Mouse (Mus musculus): ENCODE results near the gene Coil. TPM values are rescaled to one million over a fixed set of nuclear protein-coding genes. Genes with fewer than 3 reads are reported as not detected.

Coil gene
- polyA plus RNA-seq, 1 experiment from 2014 or later = 21.1 TPM

DNA sequence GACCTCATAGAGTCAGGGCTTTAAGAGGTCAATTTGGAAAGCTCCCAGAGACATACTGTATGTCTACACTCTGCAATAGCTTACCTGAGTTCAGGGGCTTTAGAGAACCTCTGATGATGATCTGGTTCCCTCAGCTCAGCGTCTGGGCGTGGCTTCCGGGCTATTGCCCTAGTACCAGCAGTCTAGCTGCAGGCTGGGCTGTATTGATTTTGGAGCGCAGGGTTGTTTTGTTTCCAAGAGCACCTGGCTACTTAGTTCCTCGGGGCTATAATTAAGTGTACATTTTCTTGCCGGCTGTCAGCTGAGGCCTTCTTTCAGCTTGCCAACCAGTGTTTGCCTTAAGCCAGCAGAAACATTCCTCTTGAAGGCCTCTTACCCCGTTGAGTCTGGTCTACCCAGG, 39.4 kb downstream of the Coil start:
- WGBS = 74% methylated on average over 7 of the region's 7 CpGs
- H3K9ac ChIP-seq = no peak overlapping the region
- no peaks in the 10 kb centered on the region for H3K4me1 ChIP-seq
- H3K9me3 ChIP-seq (replicated peaks) = no peaks in the 10 kb centered on the region
- ATAC-seq = no peak
- H3K27ac ChIP-seq = no peak overlapping the region
- H3K4me2 ChIP-seq = no peak overlapping the region
- no peaks in the 10 kb centered on the region for H3K27me3 ChIP-seq
- no peak overlapping the region for H3K4me3 ChIP-seq
- no peaks in the 10 kb centered on the region for H3K36me3 ChIP-seq (ENCODE audit: poor library complexity, severe bottlenecking)

- Histone ChIP-seq H3K27me3 (no peaks in the 10 kb centered on the region), H3K4me3 (no peak overlapping the region), H3K9ac (no peak overlapping the region), H3K9me3 (replicated peaks) (no peaks in the 10 kb centered on the region), H3K27ac (no peak overlapping the region), H3K36me3 (ENCODE audit: poor library complexity, severe bottlenecking) (no peaks in the 10 kb centered on the region), H3K4me2 (no peak overlapping the region), H3K4me1 (no peaks in the 10 kb centered on the region)
- ATAC-seq = no peak
- 86% methylated on average over 5 of the region's 5 CpGs for WGBS
Observed at GRCm38 (mm10) chr11:89012241-89012640, 42.2 kb downstream of the Coil start.

- Histone ChIP-seq H3K4me1 (no peaks in the 10 kb centered on the region), H3K4me2 (no peak overlapping the region), H3K9me3 (replicated peaks) (no peaks in the 10 kb centered on the region), H3K27ac (no peak overlapping the region), H3K9ac (no peak overlapping the region), H3K36me3 (ENCODE audit: poor library complexity, severe bottlenecking) (no peaks in the 10 kb centered on the region), H3K4me3 (no peak overlapping the region), H3K27me3 (no peaks in the 10 kb centered on the region)
- no peak for ATAC-seq
- WGBS = 92% methylated on average over 9 of the region's 9 CpGs
Observed at GRCm38 (mm10) chr11:89017514-89018182, 47.6 kb downstream of the Coil start.

DNA sequence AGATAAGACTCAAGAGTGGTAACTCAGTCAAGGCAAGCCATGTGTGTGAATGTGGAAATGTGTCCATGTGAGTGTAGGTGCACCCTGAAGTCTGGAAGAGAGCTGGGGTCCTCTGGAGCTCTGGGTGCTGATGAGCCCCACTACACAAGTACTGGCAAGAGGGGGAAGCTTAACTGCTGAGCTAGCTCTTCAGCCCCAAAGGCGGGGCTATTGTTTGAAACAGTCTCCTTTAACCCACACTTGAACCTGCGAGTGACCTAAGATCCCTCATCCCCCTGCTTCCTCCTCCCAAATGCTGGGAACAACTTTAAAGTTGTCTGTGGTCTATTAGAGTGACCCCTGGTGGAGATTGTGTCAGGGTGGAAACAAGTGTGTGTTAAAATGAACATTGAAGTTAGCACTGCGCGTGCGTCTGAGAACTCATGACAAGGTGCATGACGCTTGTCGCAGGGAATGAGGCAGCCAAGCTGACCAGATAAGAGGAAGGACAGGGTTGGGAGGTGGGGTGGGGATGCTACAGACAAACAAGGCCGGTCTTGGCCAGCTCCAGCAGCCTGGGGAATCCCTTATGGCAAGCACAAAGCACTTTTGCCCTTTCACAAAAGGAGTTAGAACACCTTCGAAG, 50.7 kb downstream of the Coil start:
- ATAC-seq = no peak
- H3K4me2 ChIP-seq = no peak overlapping the region

DNA sequence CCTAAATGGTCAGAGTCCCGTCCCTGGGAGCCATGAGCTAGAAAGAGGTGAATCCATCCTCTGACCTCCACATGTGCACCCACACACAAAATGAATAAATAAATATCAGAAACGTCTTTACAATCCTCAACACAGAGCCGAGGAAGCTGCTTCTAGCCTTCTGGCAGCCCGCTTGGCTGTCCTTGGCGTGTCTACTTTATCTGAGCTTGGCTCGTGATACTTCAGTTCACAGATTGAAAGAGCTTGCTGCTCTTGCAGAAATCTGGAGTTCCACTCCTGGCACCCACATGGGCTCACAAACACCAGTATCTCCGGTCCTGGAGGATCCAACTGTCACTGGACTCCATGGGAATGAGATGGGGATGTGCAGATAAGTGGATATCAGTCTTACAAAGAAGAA, 51.6 kb downstream of the Coil start:
- no peak overlapping the region for H3K9ac ChIP-seq
- WGBS = 86% methylated on average over 7 of the region's 7 CpGs
- H3K4me3 ChIP-seq = no peak overlapping the region
- no peak overlapping the region for H3K4me2 ChIP-seq
- no peaks in the 10 kb centered on the region for H3K4me1 ChIP-seq
- no peak overlapping the region for H3K27ac ChIP-seq
- no peaks in the 10 kb centered on the region for H3K27me3 ChIP-seq
- ATAC-seq = no peak
- H3K36me3 ChIP-seq (ENCODE audit: poor library complexity, severe bottlenecking) = no peaks in the 10 kb centered on the region
- H3K9me3 ChIP-seq (replicated peaks) = no peaks in the 10 kb centered on the region

More for the DNA sequence above, 50.7 kb downstream of the Coil start:
- H3K4me3 ChIP-seq = no peak overlapping the region
- H3K27ac ChIP-seq = no peak overlapping the region
- no peaks in the 10 kb centered on the region for H3K9me3 ChIP-seq (replicated peaks)
- no peaks in the 10 kb centered on the region for H3K27me3 ChIP-seq
- WGBS = 75% methylated on average over 9 of the region's 9 CpGs
- no peaks in the 10 kb centered on the region for H3K36me3 ChIP-seq (ENCODE audit: poor library complexity, severe bottlenecking)
- no peaks in the 10 kb centered on the region for H3K4me1 ChIP-seq
- no peak overlapping the region for H3K9ac ChIP-seq

- no peak overlapping the region for H3K27ac ChIP-seq
- no peak overlapping the region for H3K4me2 ChIP-seq
- no peak for ATAC-seq
- 68% methylated on average over 8 of the region's 8 CpGs for WGBS
- no peak overlapping the region for H3K9ac ChIP-seq
- no peaks in the 10 kb centered on the region for H3K4me1 ChIP-seq
- no peak overlapping the region for H3K4me3 ChIP-seq
- H3K36me3 ChIP-seq (ENCODE audit: poor library complexity, severe bottlenecking) = no peaks in the 10 kb centered on the region
- H3K9me3 ChIP-seq (replicated peaks) = no peaks in the 10 kb centered on the region
- H3K27me3 ChIP-seq = no peaks in the 10 kb centered on the region
Observed at GRCm38 (mm10) chr11:89022120-89022731, 52.2 kb downstream of the Coil start.

GRCm38 (mm10) chr11:89023477-89023876, 53.4 kb downstream of the Coil start:
- no peak for ATAC-seq
- Histone ChIP-seq H3K9ac (no peak overlapping the region), H3K27me3 (no peaks in the 10 kb centered on the region), H3K36me3 (ENCODE audit: poor library complexity, severe bottlenecking) (no peaks in the 10 kb centered on the region), H3K27ac (no peak overlapping the region), H3K4me1 (no peaks in the 10 kb centered on the region), H3K4me3 (no peak overlapping the region), H3K9me3 (replicated peaks) (no peaks in the 10 kb centered on the region), H3K4me2 (no peak overlapping the region)
- 72% methylated on average over 10 of the region's 10 CpGs for WGBS

GRCm38 (mm10) chr11:89024181-89024881, 54.3 kb downstream of the Coil start:
- Histone ChIP-seq H3K27ac (no peak overlapping the region), H3K27me3 (no peaks in the 10 kb centered on the region), H3K4me2 (no peak overlapping the region), H3K4me3 (no peak overlapping the region), H3K9me3 (replicated peaks) (no peaks in the 10 kb centered on the region), H3K4me1 (no peaks in the 10 kb centered on the region), H3K9ac (no peak overlapping the region), H3K36me3 (ENCODE audit: poor library complexity, severe bottlenecking) (no peaks in the 10 kb centered on the region)
- 71% methylated on average over 11 of the region's 11 CpGs for WGBS
- ATAC-seq = no peak

- Histone ChIP-seq H3K4me2 (no peak overlapping the region), H3K27me3 (no peaks in the 10 kb centered on the region), H3K4me3 (no peak overlapping the region), H3K27ac (no peak overlapping the region), H3K9ac (no peak overlapping the region), H3K9me3 (replicated peaks) (no peaks in the 10 kb centered on the region), H3K36me3 (ENCODE audit: poor library complexity, severe bottlenecking) (no peaks in the 10 kb centered on the region), H3K4me1 (no peaks in the 10 kb centered on the region)
- WGBS = 78% methylated on average over 3 of the region's 3 CpGs
- ATAC-seq = no peak
Observed at GRCm38 (mm10) chr11:89025603-89026002, 55.6 kb downstream of the Coil start.

GRCm38 (mm10) chr11:89026117-89026516, 56.1 kb downstream of the Coil start:
- Histone ChIP-seq H3K9ac (no peak overlapping the region), H3K27ac (no peak overlapping the region), H3K36me3 (ENCODE audit: poor library complexity, severe bottlenecking) (no peaks in the 10 kb centered on the region), H3K4me3 (no peak overlapping the region), H3K4me1 (no peaks in the 10 kb centered on the region), H3K27me3 (no peaks in the 10 kb centered on the region), H3K4me2 (no peak overlapping the region), H3K9me3 (replicated peaks) (no peaks in the 10 kb centered on the region)
- ATAC-seq = no peak
- WGBS = 96% methylated on average over 3 of the region's 3 CpGs

DNA sequence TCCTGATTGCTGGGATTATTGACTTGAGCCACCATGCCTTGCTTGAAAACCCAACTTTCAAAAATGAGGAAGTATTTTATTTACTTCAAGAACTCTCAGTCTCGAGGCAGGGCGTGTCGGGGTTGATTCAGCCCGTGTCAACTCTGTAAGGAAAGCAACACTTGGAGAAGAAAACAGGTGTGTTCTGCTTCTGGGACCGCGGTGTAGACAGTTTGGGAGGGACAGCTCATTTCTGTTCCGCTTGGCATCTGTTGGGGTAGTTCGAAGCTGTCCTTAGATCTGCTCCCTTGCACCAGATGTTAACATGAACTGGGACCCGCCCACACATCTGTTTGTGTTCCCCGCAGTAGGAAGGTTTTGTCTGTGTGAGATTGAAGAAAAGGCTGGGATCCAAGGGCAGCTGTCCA, 57.9 kb downstream of the Coil start:
- WGBS = 84% methylated on average over 10 of the region's 10 CpGs
- no peak for ATAC-seq
- H3K9ac ChIP-seq = no peak overlapping the region

GRCm38 (mm10) chr11:89028871-89029405, 58.9 kb downstream of the Coil start:
- no peaks in the 10 kb centered on the region for H3K36me3 ChIP-seq (ENCODE audit: poor library complexity, severe bottlenecking)
- no peak overlapping the region for H3K4me3 ChIP-seq
- no peaks in the 10 kb centered on the region for H3K9me3 ChIP-seq (replicated peaks)
- WGBS = 73% methylated on average over 10 of the region's 10 CpGs
- H3K9ac ChIP-seq = no peak overlapping the region
- H3K27ac ChIP-seq = no peak overlapping the region
- no peak for ATAC-seq
- no peaks in the 10 kb centered on the region for H3K4me1 ChIP-seq
- no peaks in the 10 kb centered on the region for H3K27me3 ChIP-seq
- H3K4me2 ChIP-seq = no peak overlapping the region

More for the DNA sequence above, 57.9 kb downstream of the Coil start:
- Histone ChIP-seq H3K4me1 (no peaks in the 10 kb centered on the region), H3K4me3 (no peak overlapping the region), H3K27ac (no peak overlapping the region), H3K4me2 (no peak overlapping the region), H3K27me3 (no peaks in the 10 kb centered on the region), H3K9me3 (replicated peaks) (no peaks in the 10 kb centered on the region), H3K36me3 (ENCODE audit: poor library complexity, severe bottlenecking) (no peaks in the 10 kb centered on the region)

All from forebrain, embryonic 13.5 days (tissue).